ENCODE assay signal across 9 mouse cellular contexts in the genomic region with DNA sequence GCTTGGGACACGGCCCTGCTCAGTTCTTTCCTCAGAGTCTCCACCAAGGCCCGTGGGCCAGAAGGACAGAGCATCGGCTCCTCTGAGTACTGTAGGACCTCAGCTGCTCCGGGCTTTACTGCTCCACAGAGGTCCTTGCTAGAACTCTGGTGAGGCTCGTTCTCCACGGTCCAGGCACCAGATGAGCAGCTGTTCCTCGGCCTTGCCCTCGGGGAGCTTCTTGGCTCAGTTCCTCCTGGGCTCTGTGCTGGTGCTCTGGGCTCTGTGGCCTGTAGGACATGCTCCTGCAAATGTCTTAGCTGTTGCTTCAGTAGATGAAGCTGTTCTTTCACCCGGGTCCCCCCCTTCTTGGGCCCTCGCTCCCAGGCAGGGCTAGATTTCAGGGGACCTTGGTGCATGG. TPM values are rescaled to one million over a fixed set of nuclear protein-coding genes. Genes with fewer than 3 reads are reported as not detected.
DNase-seq lines count a peak whose midpoint lies in the region; ATAC-seq and TF ChIP-seq lines count a peak whose summit lies in the region.
"Had no signal": no experiment of that assay in that cellular context is flagged by ENCODE, and none has a peak within 500 bp of the region (broad histone marks: within the 10 kb centered on the region; RNA-seq: fewer than 3 reads in every experiment).

No protein-coding gene starts in this region.

- H3K27ac ChIP-seq in midbrain, embryonic 12.5 days (replicated peaks), result peak overlapping the region; percentile 36; the same call in 1 of the 2 replicates
- no peak overlapping the region for H3K27ac ChIP-seq in midbrain, embryonic 14.5 days (replicated peaks; ENCODE audit: low read depth, low read length)
- no peak overlapping the region; the same call in 1 of the 2 replicates for H3K27ac ChIP-seq in hindbrain, embryonic 11.5 days (ENCODE audit: low read depth, low read length)
- 0 out of 2 replicates have a peak overlapping the region, but pooled peaks have one; percentile 2 for H3K27ac ChIP-seq in stomach, postnatal 0 days (replicated peaks)
- no peak overlapping the region for H3K27ac ChIP-seq in left cerebral cortex, adult 2 months

- no peak overlapping the region for H3K4me3 ChIP-seq in midbrain, embryonic 12.5 days
- no peak overlapping the region for H3K4me3 ChIP-seq in midbrain, embryonic 14.5 days (replicated peaks; ENCODE audit: low read depth, low read length)
- H3K4me3 ChIP-seq in hindbrain, embryonic 11.5 days (ENCODE audit: low read depth, low read length), result no peak overlapping the region
- no peak overlapping the region for H3K4me3 ChIP-seq in stomach, postnatal 0 days (ENCODE audit: low read depth, low read length)
- no peak overlapping the region for H3K4me3 ChIP-seq in left cerebral cortex, adult 2 months

- H3K9me3 ChIP-seq in midbrain, embryonic 12.5 days, result no peaks in the 10 kb centered on the region
- no peaks in the 10 kb centered on the region for H3K9me3 ChIP-seq in midbrain, embryonic 14.5 days (ENCODE audit: control insufficient read depth, low read length)
- H3K9me3 ChIP-seq in hindbrain, embryonic 11.5 days (ENCODE audit: control insufficient read depth, low read length), result no peaks in the 10 kb centered on the region
- no peaks in the 10 kb centered on the region for H3K9me3 ChIP-seq in stomach, postnatal 0 days (ENCODE audit: control insufficient read depth, low read length)

- H3K36me3 ChIP-seq in midbrain, embryonic 12.5 days, result 0 out of 2 replicates have a peak, but pooled peaks cover 2% of the 10 kb centered on the region
- peaks cover under 1% of the 10 kb centered on the region; the same call in 1 of the 2 replicates for H3K36me3 ChIP-seq in midbrain, embryonic 14.5 days (ENCODE audit: control insufficient read depth, insufficient read depth, low read length)
- H3K36me3 ChIP-seq in hindbrain, embryonic 11.5 days (ENCODE audit: control insufficient read depth, insufficient read depth, low read length), result no peaks in the 10 kb centered on the region
- no peaks in the 10 kb centered on the region for H3K36me3 ChIP-seq in stomach, postnatal 0 days (ENCODE audit: control insufficient read depth, insufficient read depth, low read length)

- H3K27me3 ChIP-seq in midbrain, embryonic 12.5 days, result no peaks in the 10 kb centered on the region
- no peaks in the 10 kb centered on the region for H3K27me3 ChIP-seq in midbrain, embryonic 14.5 days (ENCODE audit: control insufficient read depth, insufficient read depth, low read length)
- no peaks in the 10 kb centered on the region for H3K27me3 ChIP-seq in hindbrain, embryonic 11.5 days (ENCODE audit: control insufficient read depth, insufficient read depth, low read length)
- H3K27me3 ChIP-seq in stomach, postnatal 0 days (ENCODE audit: control insufficient read depth, insufficient read depth, low read length), result no peaks in the 10 kb centered on the region

- peak; percentile 63 for DNase-seq in adrenal gland, postnatal 10 days
- DNase-seq in adrenal gland, adult 8-10 months, result no peak
- no peak for DNase-seq in midbrain, embryonic 14.5 days
- peak; percentile 7 for DNase-seq in hindbrain, embryonic 11.5 days (ENCODE audit: low spot score)
- no peak for DNase-seq in stomach, postnatal 0 days (ENCODE audit: low spot score)
- no peak for DNase-seq in left cerebral cortex, adult 2 months (ENCODE audit: extremely low spot score in 1 of 2, low spot score in 2 of 2)
- DNase-seq in layer of hippocampus, adult 9-11 months, result no peak
- DNase-seq: cerebellum, adult 9-11 months had no signal

- TF ChIP-seq EP300 in stomach, postnatal 0 days (optimal IDR thresholded peaks at IDR 0.05), result no peak

- 89% methylated on average over 10 of the region's 10 CpGs for WGBS in midbrain, embryonic 12.5 days
- 74% methylated on average over 10 of the region's 10 CpGs for WGBS in midbrain, embryonic 14.5 days
- 85% methylated on average over 10 of the region's 10 CpGs for WGBS in hindbrain, embryonic 11.5 days
- WGBS in stomach, postnatal 0 days, result 69% methylated on average over 10 of the region's 10 CpGs

- no peak for TF ChIP-seq CTCF in stomach, postnatal 0 days (IDR thresholded peaks at IDR 0.05; ENCODE audit: low read depth)
- no peak for TF ChIP-seq CTCF in left cerebral cortex, adult 2 months (IDR thresholded peaks at IDR 0.05)

- H3K4me1 ChIP-seq in midbrain, embryonic 12.5 days, result no peaks in the 10 kb centered on the region; the same call in 1 of the 2 replicates
- H3K4me1 ChIP-seq in midbrain, embryonic 14.5 days (ENCODE audit: control insufficient read depth, insufficient read depth, low read length), result no peaks in the 10 kb centered on the region
- H3K4me1 ChIP-seq in hindbrain, embryonic 11.5 days (replicated peaks; ENCODE audit: control insufficient read depth, insufficient read depth, low read length), result no peaks in the 10 kb centered on the region; the same call in 1 of the 2 replicates
- no peaks in the 10 kb centered on the region for H3K4me1 ChIP-seq in stomach, postnatal 0 days (replicated peaks; ENCODE audit: control insufficient read depth, insufficient read depth)

- ATAC-seq in midbrain, embryonic 12.5 days (ENCODE audit: low FRiP score, low read depth), result 0 out of 2 replicates have a peak, but pooled peaks have one; percentile 23
- ATAC-seq in midbrain, embryonic 14.5 days (ENCODE audit: low FRiP score, low TSS enrichment), result no peak
- ATAC-seq in hindbrain, embryonic 11.5 days (ENCODE audit: low FRiP score), result no peak
- ATAC-seq in stomach, postnatal 0 days (ENCODE audit: low FRiP score, low TSS enrichment), result no peak

- H3K4me2 ChIP-seq in midbrain, embryonic 12.5 days (replicated peaks), result no peak overlapping the region
- H3K4me2 ChIP-seq in midbrain, embryonic 14.5 days (ENCODE audit: low read length), result no peak overlapping the region
- no peak overlapping the region for H3K4me2 ChIP-seq in hindbrain, embryonic 11.5 days (replicated peaks; ENCODE audit: low read depth, low read length)
- no peak overlapping the region for H3K4me2 ChIP-seq in stomach, postnatal 0 days (replicated peaks; ENCODE audit: low read depth)

- H3K9ac ChIP-seq in midbrain, embryonic 12.5 days (replicated peaks), result no peak overlapping the region
- H3K9ac ChIP-seq in midbrain, embryonic 14.5 days (replicated peaks; ENCODE audit: low read length), result no peak overlapping the region
- no peak overlapping the region for H3K9ac ChIP-seq in hindbrain, embryonic 11.5 days (ENCODE audit: low read depth, low read length)
- H3K9ac ChIP-seq in stomach, postnatal 0 days (ENCODE audit: low read length), result 0 out of 2 replicates have a peak overlapping the region, but pooled peaks have one; percentile 8

- intact Hi-C loops in left cerebral cortex, adult 2 months (cut with DNase I), result no loop called here

RNA-seq across cellular contexts. Expression of gene Prox2, which starts 15.9 kb away (rescaled TPM):
- total RNA-seq in adrenal gland, postnatal 10 days (2021), result 1 to 10 TPM; 6.2 to 7.5 TPM
- 1 to 10 TPM; 3.0 to 7.9 (median 6.0) TPM for total RNA-seq in adrenal gland, adult 8-10 months (2022)
- 2.5 and 3.7 TPM in 2 replicates for polyA plus RNA-seq in midbrain, embryonic 12.5 days (2016; fragmentation: Nextera tagmentation; extraction: Ambion mirVana)
- 1.7 and 2.1 TPM in 2 replicates for polyA plus RNA-seq in midbrain, embryonic 14.5 days (2014; fragmentation: Nextera tagmentation; extraction: Ambion mirVana)
- 2.4 and 4.1 TPM in 2 replicates for polyA plus RNA-seq in hindbrain, embryonic 11.5 days (2014; fragmentation: Nextera tagmentation; extraction: Ambion mirVana)
- polyA plus RNA-seq in stomach, postnatal 0 days (2015; fragmentation: Nextera tagmentation; extraction: Ambion mirVana), result 1.5 and 1.9 TPM in 2 replicates
- total RNA-seq in left cerebral cortex, adult 2 months (2021), result 1 to 10 TPM; 1.9 to 2.1 TPM

RNA-seq across cellular contexts. Expression of gene Dlst, which starts 15.9 kb away (rescaled TPM):
- total RNA-seq in adrenal gland, postnatal 10 days (2021), result 100 to 1,000 TPM; 710 to 782 TPM
- 100 to 1,000 TPM; 226 to 318 (median 254) TPM for total RNA-seq in adrenal gland, adult 8-10 months (2022)
- 101 and 107 TPM in 2 replicates for polyA plus RNA-seq in midbrain, embryonic 12.5 days (2016; fragmentation: Nextera tagmentation; extraction: Ambion mirVana)
- polyA plus RNA-seq in midbrain, embryonic 14.5 days (2014; fragmentation: Nextera tagmentation; extraction: Ambion mirVana), result 67.9 and 98.0 TPM in 2 replicates
- polyA plus RNA-seq in hindbrain, embryonic 11.5 days (2014; fragmentation: Nextera tagmentation; extraction: Ambion mirVana), result 98.7 and 101 TPM in 2 replicates
- polyA plus RNA-seq in stomach, postnatal 0 days (2015; fragmentation: Nextera tagmentation; extraction: Ambion mirVana), result 63.2 and 70.2 TPM in 2 replicates
- total RNA-seq in left cerebral cortex, adult 2 months (2021), result 100 to 1,000 TPM; 146 to 156 TPM

RNA-seq across cellular contexts. Expression of gene Rps6kl1, which starts 56.4 kb away (rescaled TPM):
- total RNA-seq in adrenal gland, postnatal 10 days (2021), result 1 to 10 TPM; 1.1 to 2.3 TPM
- 1 to 10 TPM; 1.0 to 2.3 (median 1.8) TPM for total RNA-seq in adrenal gland, adult 8-10 months (2022)
- polyA plus RNA-seq in midbrain, embryonic 12.5 days (2016; fragmentation: Nextera tagmentation; extraction: Ambion mirVana), result 5.4 and 6.1 TPM in 2 replicates
- polyA plus RNA-seq in midbrain, embryonic 14.5 days (2014; fragmentation: Nextera tagmentation; extraction: Ambion mirVana), result 22.2 and 27.1 TPM in 2 replicates
- 2.3 and 2.6 TPM in 2 replicates for polyA plus RNA-seq in hindbrain, embryonic 11.5 days (2014; fragmentation: Nextera tagmentation; extraction: Ambion mirVana)
- polyA plus RNA-seq in stomach, postnatal 0 days (2015; fragmentation: Nextera tagmentation; extraction: Ambion mirVana), result 0.65 and 0.75 TPM in 2 replicates
- 10 to 100 TPM; 33.9 to 38.6 TPM for total RNA-seq in left cerebral cortex, adult 2 months (2021)

Comparison
In these comparisons a context has a peak if more than half of its experiments do, and no peak if none do; other contexts are left out.
1. DNase-seq: peak in adrenal gland, postnatal 10 days (single experiment) and hindbrain, embryonic 11.5 days (single experiment); none in adrenal gland, adult 8-10 months (single experiment), midbrain, embryonic 14.5 days (single experiment), stomach, postnatal 0 days (single experiment), left cerebral cortex, adult 2 months (0 of 2) and layer of hippocampus, adult 9-11 months (single experiment).
2. H3K27ac ChIP-seq: peak in midbrain, embryonic 12.5 days (single experiment) and stomach, postnatal 0 days (single experiment); none in midbrain, embryonic 14.5 days (single experiment), hindbrain, embryonic 11.5 days (single experiment) and left cerebral cortex, adult 2 months (single experiment).